Mouse (Mus musculus): ENCODE measurements around the gene Fez1. TPM values are rescaled to one million over a fixed set of nuclear protein-coding genes. Genes with fewer than 3 reads are reported as not detected.

The Fez1 gene
- polyA plus RNA-seq, 1 experiment from 2014 or later: 3.6 TPM

DNA sequence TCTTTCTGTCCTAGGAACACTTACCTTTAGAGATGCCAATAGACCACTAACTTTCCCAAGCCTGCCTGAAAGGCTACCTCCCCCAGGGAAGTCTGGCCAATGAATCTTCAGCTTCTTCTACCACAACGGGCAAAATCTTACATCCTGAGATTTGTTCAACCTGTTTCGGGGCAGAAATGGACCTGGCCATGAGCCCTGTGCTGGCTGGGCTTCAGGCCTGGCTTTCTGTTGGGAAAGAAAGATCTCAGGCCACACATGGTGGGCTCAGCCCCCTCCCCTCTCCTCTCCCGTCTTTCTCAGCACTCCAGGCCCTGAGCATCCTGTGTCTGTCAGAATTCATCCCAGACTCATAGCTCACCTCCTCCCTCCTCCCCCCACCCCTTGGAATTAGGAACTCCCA lies 96.9 kb downstream of the Fez1 start:
- H3K9me3 ChIP-seq (replicated peaks; ENCODE audit: control insufficient read depth, low read length): no peaks in the 10 kb centered on the region
- H3K4me3 ChIP-seq (ENCODE audit: low read depth, low read length): no peak overlapping the region
- no peak overlapping the region for H3K27ac ChIP-seq (ENCODE audit: low read depth, low read length)
- H3K4me2 ChIP-seq: no peak overlapping the region
- WGBS (ENCODE audit: insufficient replicate concordance): 58% methylated on average over 3 of the region's 3 CpGs
- ATAC-seq (replicated peaks; ENCODE audit: insufficient number of reproducible peaks, low FRiP score, low TSS enrichment): no peak
- no peaks in the 10 kb centered on the region for H3K27me3 ChIP-seq (ENCODE audit: control insufficient read depth, insufficient read depth, low read length)
- H3K4me1 ChIP-seq (ENCODE audit: control insufficient read depth, insufficient read depth, low read length): 0 out of 2 replicates have a peak, but pooled peaks cover 4% of the 10 kb centered on the region
- no peak overlapping the region for H3K9ac ChIP-seq (ENCODE audit: low read depth, low read length)
- H3K36me3 ChIP-seq (ENCODE audit: control insufficient read depth, insufficient read depth, low read length): no peaks in the 10 kb centered on the region

DNA sequence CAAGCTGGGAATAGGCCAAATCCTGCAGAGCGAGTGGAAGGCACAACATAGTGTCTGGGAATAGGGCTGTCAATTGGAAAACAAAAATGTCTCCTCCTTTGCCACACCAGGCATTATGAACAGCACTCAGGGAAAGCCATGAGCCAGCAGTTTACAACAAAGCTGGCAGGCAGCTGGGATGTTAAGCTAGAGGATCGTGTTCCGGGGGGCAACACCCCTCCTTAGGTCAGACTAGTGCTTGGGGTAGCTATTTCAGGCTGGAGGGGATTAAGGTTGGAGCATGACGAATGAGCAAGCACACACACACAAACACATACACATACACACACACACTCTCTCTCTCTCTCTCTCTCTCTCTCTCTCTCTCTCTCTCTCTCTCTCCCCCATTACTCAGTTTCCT lies 97.8 kb downstream of the Fez1 start:
- Histone ChIP-seq H3K9ac (ENCODE audit: low read depth, low read length) (no peak overlapping the region), H3K36me3 (ENCODE audit: control insufficient read depth, insufficient read depth, low read length) (no peaks in the 10 kb centered on the region), H3K9me3 (replicated peaks; ENCODE audit: control insufficient read depth, low read length) (no peaks in the 10 kb centered on the region), H3K27ac (ENCODE audit: low read depth, low read length) (no peak overlapping the region), H3K4me3 (ENCODE audit: low read depth, low read length) (no peak overlapping the region), H3K4me2 (no peak overlapping the region), H3K4me1 (ENCODE audit: control insufficient read depth, insufficient read depth, low read length) (0 out of 2 replicates have a peak, but pooled peaks cover 4% of the 10 kb centered on the region), H3K27me3 (ENCODE audit: control insufficient read depth, insufficient read depth, low read length) (no peaks in the 10 kb centered on the region)
- ATAC-seq (replicated peaks; ENCODE audit: insufficient number of reproducible peaks, low FRiP score, low TSS enrichment): no peak
- 58% methylated on average over 4 of the region's 4 CpGs for WGBS (ENCODE audit: insufficient replicate concordance)

DNA sequence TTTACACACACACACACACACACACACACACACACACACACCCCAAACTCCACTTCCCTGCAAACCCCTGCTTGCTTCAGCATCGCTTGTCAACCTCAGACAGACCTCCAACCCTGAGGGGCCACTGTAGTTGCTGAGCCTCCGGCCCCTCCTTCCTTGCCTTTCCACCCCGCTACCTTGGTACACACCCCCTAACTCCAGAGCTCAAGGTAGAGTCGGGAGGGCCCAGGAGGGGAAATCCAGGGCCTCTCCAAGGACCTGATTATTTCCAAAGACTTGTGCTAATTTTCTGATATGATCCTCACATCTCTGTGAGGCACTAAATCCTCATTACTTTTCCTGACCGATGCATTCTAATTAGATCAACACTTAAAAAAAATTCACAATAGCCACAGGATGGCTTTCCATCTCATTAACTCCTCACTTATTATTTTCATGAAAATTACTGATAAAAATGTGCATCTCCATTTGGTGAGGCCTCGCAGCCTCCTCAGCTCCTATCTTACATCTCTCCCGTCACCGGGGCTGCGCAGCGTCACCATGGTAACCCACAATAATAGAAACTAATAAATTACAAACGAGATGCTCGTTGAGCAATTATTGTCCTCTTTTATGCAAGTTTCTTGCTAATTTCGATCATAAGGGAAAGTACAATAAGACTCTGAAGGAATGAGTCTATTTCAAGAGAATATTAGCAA lies 100.2 kb downstream of the Fez1 start:
- Histone ChIP-seq H3K27ac (ENCODE audit: low read depth, low read length) (no peak overlapping the region), H3K27me3 (ENCODE audit: control insufficient read depth, insufficient read depth, low read length) (no peaks in the 10 kb centered on the region), H3K36me3 (ENCODE audit: control insufficient read depth, insufficient read depth, low read length) (no peaks in the 10 kb centered on the region), H3K9me3 (replicated peaks; ENCODE audit: control insufficient read depth, low read length) (no peaks in the 10 kb centered on the region), H3K9ac (ENCODE audit: low read depth, low read length) (no peak overlapping the region), H3K4me2 (no peak overlapping the region), H3K4me3 (ENCODE audit: low read depth, low read length) (no peak overlapping the region), H3K4me1 (ENCODE audit: control insufficient read depth, insufficient read depth, low read length) (0 out of 2 replicates have a peak, but pooled peaks cover 2% of the 10 kb centered on the region)
- ATAC-seq (replicated peaks; ENCODE audit: insufficient number of reproducible peaks, low FRiP score, low TSS enrichment): no peak
- WGBS (ENCODE audit: insufficient replicate concordance): 76% methylated on average over 13 of the region's 13 CpGs

DNA sequence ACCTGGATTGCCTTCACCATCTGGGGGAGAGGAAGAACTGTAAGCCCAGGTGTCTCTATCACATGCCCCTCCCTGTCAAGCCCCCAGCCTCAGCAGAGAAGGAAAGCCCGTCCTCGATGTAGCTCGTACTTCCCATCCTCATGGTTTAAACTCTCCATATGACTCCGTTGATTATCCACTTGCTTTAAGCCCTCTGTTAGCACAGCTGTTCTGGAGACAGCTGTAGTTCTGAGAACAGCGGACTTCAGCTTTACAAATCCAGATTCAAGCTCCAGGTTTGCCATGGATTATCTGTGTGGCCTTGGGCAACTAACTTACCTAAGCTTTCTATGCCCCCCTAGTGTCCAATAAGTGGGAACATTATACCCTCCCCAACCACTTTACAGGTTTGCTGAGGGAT lies 102.1 kb downstream of the Fez1 start:
- Histone ChIP-seq H3K4me2 (no peak overlapping the region), H3K4me3 (ENCODE audit: low read depth, low read length) (no peak overlapping the region), H3K36me3 (ENCODE audit: control insufficient read depth, insufficient read depth, low read length) (no peaks in the 10 kb centered on the region), H3K9me3 (replicated peaks; ENCODE audit: control insufficient read depth, low read length) (no peaks in the 10 kb centered on the region), H3K27ac (ENCODE audit: low read depth, low read length) (no peak overlapping the region), H3K9ac (ENCODE audit: low read depth, low read length) (no peak overlapping the region), H3K4me1 (ENCODE audit: control insufficient read depth, insufficient read depth, low read length) (no peaks in the 10 kb centered on the region), H3K27me3 (ENCODE audit: control insufficient read depth, insufficient read depth, low read length) (no peaks in the 10 kb centered on the region)
- 84% methylated on average over 5 of the region's 5 CpGs for WGBS (ENCODE audit: insufficient replicate concordance)
- no peak for ATAC-seq (replicated peaks; ENCODE audit: insufficient number of reproducible peaks, low FRiP score, low TSS enrichment)

Other genes with a start within 250 kb of the Fez1 start
- not detected in 2 replicates for gene Gm17689, start 239.2 kb upstream of the Fez1 start, polyA plus RNA-seq (2014; fragmentation: Nextera tagmentation; extraction: Ambion mirVana)
- not detected in 2 replicates for gene A630095E13Rik, start 178.5 kb upstream of the Fez1 start, polyA plus RNA-seq (2014; fragmentation: Nextera tagmentation; extraction: Ambion mirVana)
- not detected in 2 replicates for gene Acrv1, start 128.6 kb upstream of the Fez1 start, polyA plus RNA-seq (2014; fragmentation: Nextera tagmentation; extraction: Ambion mirVana)
- gene Chek1, start 94.8 kb upstream of the Fez1 start, polyA plus RNA-seq (2014; fragmentation: Nextera tagmentation; extraction: Ambion mirVana): 26.2 and 30.6 TPM in 2 replicates
- 147 and 152 TPM in 2 replicates for gene Stt3a, start 54.2 kb upstream of the Fez1 start, polyA plus RNA-seq (2014; fragmentation: Nextera tagmentation; extraction: Ambion mirVana)
- 38.2 and 38.7 TPM in 2 replicates for gene Ei24, start 24.5 kb upstream of the Fez1 start, polyA plus RNA-seq (2014; fragmentation: Nextera tagmentation; extraction: Ambion mirVana)